Mouse (Mus musculus) heart, postnatal 0 days (tissue): ENCODE measurements around the gene Gm11938.

Source experiments
- CTCF ChIP-seq: IDR thresholded peaks from 2 replicates; pipeline ENCODE4 v1.5.1; 2016; ENCODE audit warnings: antibody characterized with exemption, control low read depth, low read depth
- EP300 ChIP-seq: IDR thresholded peaks from 2 replicates; pipeline ENCODE4 v1.6.1; 2016; ENCODE audit warnings: antibody characterized with exemption, low read depth

DNA sequence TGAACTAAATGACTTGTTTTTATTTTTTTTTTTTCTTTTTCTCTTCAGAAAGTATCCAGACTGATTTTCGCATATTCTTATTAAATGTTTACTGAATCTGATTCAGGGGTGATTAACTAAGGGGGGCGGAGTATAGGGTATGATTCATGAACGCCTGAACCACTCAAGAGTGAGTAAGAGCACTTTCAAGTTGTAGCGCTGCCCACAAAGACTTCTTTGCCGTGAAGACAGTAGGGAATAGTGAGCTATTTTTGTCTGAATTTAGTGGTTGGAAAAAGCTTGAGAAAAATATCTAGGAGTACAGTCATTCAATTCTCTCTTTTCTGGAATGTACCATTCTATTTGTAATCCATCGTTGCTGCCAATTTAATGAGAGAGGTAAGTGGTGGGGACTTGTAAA is 21.5 kb downstream of the Gm11938 start:
- no peak for TF ChIP-seq CTCF
- TF ChIP-seq EP300 = no peak
